Mouse (Mus musculus) cerebellum, adult (tissue): ENCODE data around the gene Kcnd1.
"Not testable (repeated sequence)": the region's sequence is repeated elsewhere in the genome, so short reads cannot be mapped to it uniquely, and the experiment has no call there.

ENCODE experiments used
- ATAC-seq: cut with Nextera tagmentation; 2 replicates; pipeline ENCODE4 v1.9.2; 2017; ENCODE audit warnings: mild to moderate bottlenecking, moderate library complexity, mixed read lengths; ENCODE audit not compliant: insufficient number of reproducible peaks, low FRiP score, low TSS enrichment

The Kcnd1 gene

GRCm38 (mm10) chrX:7821865-7822779 is at the start of gene Kcnd1:
TSS of gene Kcnd1 (plus strand) at chrX:7822289.
- peak; percentile 6; the same call in 1 of the 2 replicates for ATAC-seq

- no peak for ATAC-seq
Measured at GRCm38 (mm10) chrX:7772766-7773165, 49.3 kb upstream of the Kcnd1 start.

GRCm38 (mm10) chrX:7775501-7776205 is 46.4 kb upstream of the Kcnd1 start:
- no peak for ATAC-seq

GRCm38 (mm10) chrX:7776329-7777082 is 45.6 kb upstream of the Kcnd1 start:
- peak; percentile 52; the same call in 1 of the 2 replicates for ATAC-seq

- no peak for ATAC-seq
Measured at GRCm38 (mm10) chrX:7778450-7779244, 43.4 kb upstream of the Kcnd1 start.

GRCm38 (mm10) chrX:7779294-7779693 is 42.8 kb upstream of the Kcnd1 start:
- ATAC-seq: no peak

GRCm38 (mm10) chrX:7782603-7783092 is 39.4 kb upstream of the Kcnd1 start:
- no peak for ATAC-seq

GRCm38 (mm10) chrX:7789542-7790136 is 32.5 kb upstream of the Kcnd1 start, which contains the start of gene Gripap1:
TSS of gene Gripap1 (plus strand) at chrX:7789765.
- peak; percentile 82; the same call in 1 of the 2 replicates for ATAC-seq

GRCm38 (mm10) chrX:7790309-7790708 is 31.8 kb upstream of the Kcnd1 start:
- ATAC-seq: no peak

- ATAC-seq: no peak
Measured at GRCm38 (mm10) chrX:7793361-7793760, 28.7 kb upstream of the Kcnd1 start.

GRCm38 (mm10) chrX:7795016-7795415 is 27.1 kb upstream of the Kcnd1 start:
- ATAC-seq: no peak

- ATAC-seq: no peak
Measured at GRCm38 (mm10) chrX:7797327-7797726, 24.8 kb upstream of the Kcnd1 start.

GRCm38 (mm10) chrX:7802157-7802556 is 19.9 kb upstream of the Kcnd1 start:
- ATAC-seq: not testable (repeated sequence)

- not testable (repeated sequence) for ATAC-seq
Measured at GRCm38 (mm10) chrX:7815016-7815415, 7.1 kb upstream of the Kcnd1 start.

GRCm38 (mm10) chrX:7837146-7837545 is 15.1 kb downstream of the Kcnd1 start:
- ATAC-seq: no peak

GRCm38 (mm10) chrX:7840842-7841162 is 18.7 kb downstream of the Kcnd1 start:
- ATAC-seq: no peak

GRCm38 (mm10) chrX:7841163-7842162 is 19.4 kb downstream of the Kcnd1 start, which contains the start of gene Otud5:
TSS of gene Otud5 (plus strand) at chrX:7841364.
- peak; percentile 97 for ATAC-seq

- ATAC-seq: no peak
Measured at GRCm38 (mm10) chrX:7842318-7842717, 20.2 kb downstream of the Kcnd1 start.
